Mouse (Mus musculus) ES-Bruce4 (cell line): ENCODE measurements around the gene Isg20l2.

Experiments used
- EP300 ChIP-seq: IDR thresholded peaks from 2 replicates; pipeline ENCODE4 v1.6.1; 2011; ENCODE audit warnings: low read depth, low read length; ENCODE audit not compliant: insufficient read depth
- POLR2A ChIP-seq: IDR thresholded peaks from one replicate; pipeline ENCODE4 v1.8.1; 2011; ENCODE audit warnings: low read length; ENCODE audit not compliant: insufficient read depth

- TF ChIP-seq EP300, result no peak
- no peak for TF ChIP-seq POLR2A
Measured at GRCm38 (mm10) chr3:87886416-87886815, 43.7 kb upstream of the Isg20l2 start.
